Mouse (Mus musculus) hematopoietic stem cell, adult 5-6 weeks (primary cell): ENCODE results near the gene Pck2. TPM values are rescaled to one million over a fixed set of nuclear protein-coding genes. Genes with fewer than 3 reads are reported as not detected.

Source experiments
- ATAC-seq, 2 experiments: fragments of 125-278 bp in 1 of 2; replicated peaks in 1 of 2; 2 replicates each; pipeline ENCODE4 v1.8.0; 2016 to 2017; ENCODE audit warnings: inconsistent platforms in 2 of 2, mild to moderate bottlenecking in 2 of 2, moderate number of reproducible peaks in 2 of 2, low read depth in 1 of 2, moderate TSS enrichment in 1 of 2; ENCODE audit not compliant: low FRiP score in 2 of 2, poor library complexity in 2 of 2, severe bottlenecking in 2 of 2, insufficient read depth in 1 of 2, low TSS enrichment in 1 of 2
- total RNA-seq: library from RNA; stranded (forward); fragments of 172-1452, 232-1000 nt; gene quantifications from 2 replicates; pipeline ENCODE4 v1.2.3, GENCODE M21; 2017

Pck2 gene
- total RNA-seq: 50.8 and 58.0 TPM in 2 replicates

GRCm38 (mm10) chr14:55540067-55540786 is at the start of gene Pck2:
TSS of gene Pck2 (plus strand) at chr14:55540266.
- peak; percentile 93 to 97 for ATAC-seq

GRCm38 (mm10) chr14:55490361-55491201 is 49.5 kb upstream of the Pck2 start, which contains the start of gene Carmil3:
TSS of gene Carmil3 (plus strand) at chr14:55490651.
- peak in 1 of 2 experiments; percentile 47; a peak in 1 of 4 replicates for ATAC-seq

GRCm38 (mm10) chr14:55491291-55491833 is 48.7 kb upstream of the Pck2 start:
- ATAC-seq: peak; percentile 28 to 50; a peak in 3 of 4 replicates

- no peak for ATAC-seq
Observed at GRCm38 (mm10) chr14:55492103-55492502, 48.0 kb upstream of the Pck2 start.

GRCm38 (mm10) chr14:55495509-55496240 is 44.4 kb upstream of the Pck2 start:
- no peak for ATAC-seq

GRCm38 (mm10) chr14:55496761-55497448 is 43.2 kb upstream of the Pck2 start:
- ATAC-seq: no peak

- peak; percentile 88 for ATAC-seq
Observed at GRCm38 (mm10) chr14:55497449-55497821, 42.6 kb upstream of the Pck2 start.

- no peak for ATAC-seq
Observed at GRCm38 (mm10) chr14:55505612-55506011, 34.5 kb upstream of the Pck2 start.

- ATAC-seq: no peak
Observed at GRCm38 (mm10) chr14:55507801-55508200, 32.3 kb upstream of the Pck2 start.

- ATAC-seq: 0 out of 4 replicates have a peak, but pooled peaks of 1 of the 2 experiments have one; percentile 17
Observed at GRCm38 (mm10) chr14:55509540-55509939, 30.5 kb upstream of the Pck2 start.

GRCm38 (mm10) chr14:55510125-55510731 is 29.8 kb upstream of the Pck2 start, which contains the start of gene Cpne6:
TSS of gene Cpne6 (plus strand) at chr14:55510445.
- ATAC-seq: no peak

GRCm38 (mm10) chr14:55511037-55511436 is 29.0 kb upstream of the Pck2 start:
- no peak for ATAC-seq

- ATAC-seq: no peak
Observed at GRCm38 (mm10) chr14:55513927-55514326, 26.1 kb upstream of the Pck2 start.

- ATAC-seq: no peak
Observed at GRCm38 (mm10) chr14:55515846-55516245, 24.2 kb upstream of the Pck2 start.

- no peak for ATAC-seq
Observed at GRCm38 (mm10) chr14:55518897-55519296, 21.2 kb upstream of the Pck2 start.

- no peak for ATAC-seq
Observed at GRCm38 (mm10) chr14:55519604-55520003, 20.5 kb upstream of the Pck2 start.
